Mouse (Mus musculus): ENCODE measurements around the gene Wdr5b.
"Not testable (repeated sequence)": the region's sequence is repeated elsewhere in the genome, so short reads cannot be mapped to it uniquely, and the experiment has no call there.

Gene Wdr5b

DNA sequence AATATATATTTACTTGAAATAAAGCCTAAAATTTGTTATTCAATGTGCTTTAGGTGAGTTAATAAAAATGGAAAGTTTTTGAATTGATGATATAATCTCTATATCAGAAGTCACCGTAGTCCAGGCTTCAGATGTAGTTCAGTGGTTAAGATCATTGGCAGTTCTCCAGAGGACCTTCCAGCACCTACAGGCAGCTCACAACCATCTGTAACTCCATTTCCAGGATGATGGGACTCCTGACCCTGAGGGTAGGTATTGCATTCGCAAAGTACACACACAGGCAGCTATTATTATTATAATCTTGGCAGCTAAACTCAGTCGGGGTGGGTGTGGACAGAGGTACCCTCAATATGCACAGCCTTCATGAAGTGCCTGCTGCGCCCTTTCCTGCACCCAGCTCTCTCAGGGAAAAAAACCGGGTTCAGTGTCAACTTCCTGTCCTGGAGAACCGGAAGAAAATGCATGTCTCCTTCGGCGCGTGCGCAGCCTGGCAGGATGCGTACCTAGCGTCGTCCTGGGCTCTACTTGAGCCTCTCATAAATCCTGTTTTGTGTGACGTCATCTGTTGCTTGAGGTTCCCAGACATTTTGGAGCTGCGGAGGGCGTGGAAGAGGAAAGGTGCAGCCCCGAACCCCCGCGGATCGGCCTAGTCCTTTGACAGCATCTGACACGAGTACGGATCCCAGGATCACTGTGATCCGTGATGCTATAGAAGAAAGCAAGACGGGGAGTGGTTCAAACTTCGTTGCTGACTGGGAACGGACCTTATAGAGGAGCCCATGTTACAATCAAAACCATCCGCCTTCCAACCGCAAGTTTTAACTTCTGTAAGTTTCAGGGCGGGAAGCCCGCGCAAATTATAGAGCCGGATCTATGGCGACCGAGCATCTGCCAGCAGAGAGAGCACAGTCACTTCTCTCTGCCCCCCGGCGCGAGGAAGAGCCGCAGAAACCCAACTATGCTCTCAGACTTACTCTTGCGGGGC, at the start of gene Wdr5b:
Wdr5b (plus strand) TSS at position 551 of the 985 bp plus-strand sequence.
- Histone ChIP-seq H3K36me3 (ENCODE audit: insufficient read depth, low read length) (peaks cover 55% of the 10 kb centered on the region), H3K4me1 (replicated peaks; ENCODE audit: low read depth, low read length) (peaks cover 27% of the 10 kb centered on the region), H3K4me3 (replicated peaks; ENCODE audit: low read length) (peak within 1 kb of the TSS; percentile 81), H3K9me3 (ENCODE audit: low read length) (no peaks in the 10 kb centered on the region), H3K27me3 (ENCODE audit: insufficient read depth, low read length) (no peaks in the 10 kb centered on the region)
- TF ChIP-seq POU5F1 (IDR thresholded peaks at IDR 0.05; ENCODE audit: borderline replicate concordance, low read length) (no peak), NANOG (IDR thresholded peaks at IDR 0.05; ENCODE audit: borderline replicate concordance, low read length) (no peak), CTCF (conservative IDR thresholded peaks at IDR 0.05; ENCODE audit: low read length) (no peak)

- no peaks in the 10 kb centered on the region for H3K27me3 ChIP-seq (ENCODE audit: insufficient read depth, low read length)
- peaks cover 42% of the 10 kb centered on the region for H3K4me1 ChIP-seq (replicated peaks; ENCODE audit: low read depth, low read length)
- no peaks in the 10 kb centered on the region for H3K36me3 ChIP-seq (ENCODE audit: insufficient read depth, low read length)
- no peak overlapping the region for H3K4me3 ChIP-seq (replicated peaks; ENCODE audit: low read length)
- H3K9me3 ChIP-seq (ENCODE audit: low read length) = no peaks in the 10 kb centered on the region
- TF ChIP-seq CTCF (conservative IDR thresholded peaks at IDR 0.05; ENCODE audit: low read length) (no peak), NANOG (IDR thresholded peaks at IDR 0.05; ENCODE audit: borderline replicate concordance, low read length) (no peak), POU5F1 (IDR thresholded peaks at IDR 0.05; ENCODE audit: borderline replicate concordance, low read length) (no peak)
Measured at GRCm38 (mm10) chr16:35992391-35992790, 48.6 kb upstream of the Wdr5b start.

GRCm38 (mm10) chr16:35993316-35993715, 47.7 kb upstream of the Wdr5b start:
- no peaks in the 10 kb centered on the region for H3K27me3 ChIP-seq (ENCODE audit: insufficient read depth, low read length)
- H3K36me3 ChIP-seq (ENCODE audit: insufficient read depth, low read length) = no peaks in the 10 kb centered on the region
- no peak for TF ChIP-seq NANOG (IDR thresholded peaks at IDR 0.05; ENCODE audit: borderline replicate concordance, low read length)
- no peak for TF ChIP-seq POU5F1 (IDR thresholded peaks at IDR 0.05; ENCODE audit: borderline replicate concordance, low read length)
- TF ChIP-seq CTCF (conservative IDR thresholded peaks at IDR 0.05; ENCODE audit: low read length) = no peak
- H3K9me3 ChIP-seq (ENCODE audit: low read length) = no peaks in the 10 kb centered on the region
- no peak overlapping the region for H3K4me3 ChIP-seq (replicated peaks; ENCODE audit: low read length)
- peaks cover 33% of the 10 kb centered on the region for H3K4me1 ChIP-seq (replicated peaks; ENCODE audit: low read depth, low read length)

DNA sequence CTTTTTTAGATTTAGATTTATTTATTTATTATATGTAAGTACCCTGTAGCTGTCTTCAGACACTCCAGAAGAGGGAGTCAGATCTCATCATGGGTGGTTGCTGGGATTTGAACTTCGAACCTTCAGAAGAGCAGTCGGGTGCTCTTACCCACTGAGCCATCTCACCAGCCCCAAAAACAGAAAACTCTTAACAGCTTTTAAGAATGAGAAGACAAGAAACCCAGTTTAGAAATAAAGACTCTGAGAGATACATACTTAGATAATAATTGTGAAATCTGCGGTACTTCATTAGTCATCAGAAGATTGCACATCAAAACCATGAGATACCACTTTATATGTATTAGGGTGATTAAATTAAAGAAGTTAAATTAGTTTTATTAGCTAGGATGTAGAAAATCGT, 42.1 kb upstream of the Wdr5b start:
- H3K9me3 ChIP-seq (ENCODE audit: low read length); H3K4me1 ChIP-seq (replicated peaks; ENCODE audit: low read depth, low read length); H3K27me3 ChIP-seq (ENCODE audit: insufficient read depth, low read length); H3K4me3 ChIP-seq (replicated peaks; ENCODE audit: low read length): not testable (repeated sequence)
- peaks cover 34% of the 10 kb centered on the region for H3K36me3 ChIP-seq (ENCODE audit: insufficient read depth, low read length)

GRCm38 (mm10) chr16:36008396-36008795, 32.6 kb upstream of the Wdr5b start:
- H3K27me3 ChIP-seq (ENCODE audit: insufficient read depth, low read length) = no peaks in the 10 kb centered on the region
- H3K36me3 ChIP-seq (ENCODE audit: insufficient read depth, low read length) = peaks cover 72% of the 10 kb centered on the region
- no peaks in the 10 kb centered on the region for H3K9me3 ChIP-seq (ENCODE audit: low read length)
- H3K4me1 ChIP-seq (replicated peaks; ENCODE audit: low read depth, low read length) = no peaks in the 10 kb centered on the region
- no peak overlapping the region for H3K4me3 ChIP-seq (replicated peaks; ENCODE audit: low read length)
- no peak for TF ChIP-seq NANOG (IDR thresholded peaks at IDR 0.05; ENCODE audit: borderline replicate concordance, low read length)
- TF ChIP-seq POU5F1 (IDR thresholded peaks at IDR 0.05; ENCODE audit: borderline replicate concordance, low read length) = no peak
- no peak for TF ChIP-seq CTCF (conservative IDR thresholded peaks at IDR 0.05; ENCODE audit: low read length)

- Histone ChIP-seq H3K4me1 (replicated peaks; ENCODE audit: low read depth, low read length) (no peaks in the 10 kb centered on the region), H3K9me3 (ENCODE audit: low read length) (no peaks in the 10 kb centered on the region), H3K4me3 (replicated peaks; ENCODE audit: low read length) (no peak overlapping the region), H3K27me3 (ENCODE audit: insufficient read depth, low read length) (no peaks in the 10 kb centered on the region), H3K36me3 (ENCODE audit: insufficient read depth, low read length) (peaks cover 80% of the 10 kb centered on the region)
- TF ChIP-seq NANOG (IDR thresholded peaks at IDR 0.05; ENCODE audit: borderline replicate concordance, low read length) (no peak), POU5F1 (IDR thresholded peaks at IDR 0.05; ENCODE audit: borderline replicate concordance, low read length) (no peak), CTCF (conservative IDR thresholded peaks at IDR 0.05; ENCODE audit: low read length) (no peak)
Measured at GRCm38 (mm10) chr16:36016335-36016734, 24.7 kb upstream of the Wdr5b start.

GRCm38 (mm10) chr16:36028120-36028519, 12.9 kb upstream of the Wdr5b start:
- peaks cover 80% of the 10 kb centered on the region for H3K36me3 ChIP-seq (ENCODE audit: insufficient read depth, low read length)
- H3K27me3 ChIP-seq (ENCODE audit: insufficient read depth, low read length); H3K4me3 ChIP-seq (replicated peaks; ENCODE audit: low read length); H3K9me3 ChIP-seq (ENCODE audit: low read length): not testable (repeated sequence)
- peaks cover 11% of the 10 kb centered on the region for H3K4me1 ChIP-seq (replicated peaks; ENCODE audit: low read depth, low read length)

GRCm38 (mm10) chr16:36041625-36042020, 633 bp downstream of the Wdr5b start:
- Histone ChIP-seq H3K4me3 (replicated peaks; ENCODE audit: low read length) (peak overlapping the region; percentile 81), H3K4me1 (replicated peaks; ENCODE audit: low read depth, low read length) (peaks cover 27% of the 10 kb centered on the region), H3K9me3 (ENCODE audit: low read length) (no peaks in the 10 kb centered on the region), H3K27me3 (ENCODE audit: insufficient read depth, low read length) (no peaks in the 10 kb centered on the region), H3K36me3 (ENCODE audit: insufficient read depth, low read length) (peaks cover 60% of the 10 kb centered on the region)
- no peak for TF ChIP-seq CTCF (conservative IDR thresholded peaks at IDR 0.05; ENCODE audit: low read length)
- no peak for TF ChIP-seq POU5F1 (IDR thresholded peaks at IDR 0.05; ENCODE audit: borderline replicate concordance, low read length)
- TF ChIP-seq NANOG (IDR thresholded peaks at IDR 0.05; ENCODE audit: borderline replicate concordance, low read length) = no peak

DNA sequence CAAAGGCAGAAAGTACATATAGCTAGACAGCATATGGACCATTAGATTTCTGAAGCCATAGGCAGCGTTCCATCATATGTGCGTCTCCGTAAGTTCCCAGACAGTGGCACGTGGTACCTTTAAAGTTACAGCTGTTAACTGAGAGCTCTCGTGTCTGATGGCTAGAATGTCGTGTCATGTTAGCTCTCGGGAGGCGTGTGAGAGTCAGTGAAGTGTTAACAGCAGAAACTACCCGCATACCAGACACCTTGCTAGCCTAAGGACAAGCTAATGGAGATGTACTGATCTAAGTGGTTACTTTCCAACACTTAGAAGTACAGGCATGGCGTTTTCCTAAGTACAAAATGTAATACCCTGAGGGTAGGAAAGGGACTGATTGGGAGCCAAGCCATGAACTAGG, 2.1 kb downstream of the Wdr5b start:
- H3K36me3 ChIP-seq (ENCODE audit: insufficient read depth, low read length) = peaks cover 62% of the 10 kb centered on the region
- no peak overlapping the region for H3K4me3 ChIP-seq (replicated peaks; ENCODE audit: low read length)
- no peaks in the 10 kb centered on the region for H3K9me3 ChIP-seq (ENCODE audit: low read length)
- no peaks in the 10 kb centered on the region for H3K27me3 ChIP-seq (ENCODE audit: insufficient read depth, low read length)
- H3K4me1 ChIP-seq (replicated peaks; ENCODE audit: low read depth, low read length) = peaks cover 27% of the 10 kb centered on the region
- TF ChIP-seq POU5F1 (IDR thresholded peaks at IDR 0.05; ENCODE audit: borderline replicate concordance, low read length) (no peak), CTCF (conservative IDR thresholded peaks at IDR 0.05; ENCODE audit: low read length) (no peak), NANOG (IDR thresholded peaks at IDR 0.05; ENCODE audit: borderline replicate concordance, low read length) (no peak)

All from E14TG2a.4 (cell line).